Mouse (Mus musculus) CD4-positive helper T cell, adult 2 months (primary cell): Measurements from ENCODE around the gene Rpp14.
"Not testable (repeated sequence)": the region's sequence is repeated elsewhere in the genome, so short reads cannot be mapped to it uniquely, and the experiment has no call there.

ENCODE experiments used
- DNase-seq: peaks from one replicate; pipeline ENCODE4 v3.0.0-alpha.2; 2012; ENCODE audit warnings: low read depth, missing footprints, low spot score

The Rpp14 gene

GRCm38 (mm10) chr14:8114756-8115155 is 34.6 kb downstream of the Rpp14 start:
- no peak for DNase-seq

- no peak for DNase-seq
Measured at GRCm38 (mm10) chr14:8115772-8116171, 35.6 kb downstream of the Rpp14 start.

- no peak for DNase-seq
Measured at GRCm38 (mm10) chr14:8117371-8117770, 37.2 kb downstream of the Rpp14 start.

GRCm38 (mm10) chr14:8119454-8119853 is 39.3 kb downstream of the Rpp14 start:
- DNase-seq, result no peak

GRCm38 (mm10) chr14:8119904-8120303 is 39.7 kb downstream of the Rpp14 start:
- DNase-seq, result no peak

GRCm38 (mm10) chr14:8123141-8123540 is 43.0 kb downstream of the Rpp14 start:
- no peak for DNase-seq

GRCm38 (mm10) chr14:8123611-8124010 is 43.4 kb downstream of the Rpp14 start:
- DNase-seq, result not testable (repeated sequence)

- DNase-seq, result no peak
Measured at GRCm38 (mm10) chr14:8124046-8124881, 44.1 kb downstream of the Rpp14 start.

GRCm38 (mm10) chr14:8127971-8128370 is 47.8 kb downstream of the Rpp14 start:
- DNase-seq, result no peak

- DNase-seq, result no peak
Measured at GRCm38 (mm10) chr14:8132789-8133188, 52.6 kb downstream of the Rpp14 start.

GRCm38 (mm10) chr14:8134234-8134633 is 54.1 kb downstream of the Rpp14 start:
- DNase-seq, result no peak

GRCm38 (mm10) chr14:8135130-8135529 is 55.0 kb downstream of the Rpp14 start:
- DNase-seq, result no peak

- DNase-seq, result no peak
Measured at GRCm38 (mm10) chr14:8139724-8140710, 59.9 kb downstream of the Rpp14 start.

GRCm38 (mm10) chr14:8141131-8141530 is 61.0 kb downstream of the Rpp14 start:
- no peak for DNase-seq
